Mouse (Mus musculus): Measurements from ENCODE around the gene Ak4.
"Not testable (repeated sequence)": the region's sequence is repeated elsewhere in the genome, so short reads cannot be mapped to it uniquely, and the experiment has no call there.

Ak4 gene

DNA sequence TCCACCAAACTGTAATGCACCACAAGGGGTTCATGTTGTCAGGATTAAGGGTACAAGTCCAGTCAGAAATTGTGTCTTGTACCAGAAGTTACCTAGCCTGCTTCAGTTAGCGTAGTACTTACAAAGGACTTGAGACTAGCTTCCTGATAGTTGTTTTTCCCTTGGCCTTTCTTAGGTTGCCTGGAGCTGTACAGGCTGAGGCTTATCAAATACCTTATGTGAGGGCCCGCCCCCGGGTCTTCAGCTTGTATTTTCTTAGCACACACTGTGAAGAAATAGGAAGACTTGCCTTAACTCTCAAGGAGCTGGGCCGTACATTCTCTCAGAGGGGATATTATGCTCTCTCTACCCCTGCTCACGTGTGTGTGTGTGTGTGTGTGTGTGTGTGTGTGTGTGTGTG, 4.5 kb downstream of the Ak4 start:
- no peak for DNase-seq (ENCODE audit: low spot score)

- no peak for DNase-seq (ENCODE audit: low spot score)
Measured at GRCm38 (mm10) chr4:101424495-101424894, 5.4 kb downstream of the Ak4 start.

DNA sequence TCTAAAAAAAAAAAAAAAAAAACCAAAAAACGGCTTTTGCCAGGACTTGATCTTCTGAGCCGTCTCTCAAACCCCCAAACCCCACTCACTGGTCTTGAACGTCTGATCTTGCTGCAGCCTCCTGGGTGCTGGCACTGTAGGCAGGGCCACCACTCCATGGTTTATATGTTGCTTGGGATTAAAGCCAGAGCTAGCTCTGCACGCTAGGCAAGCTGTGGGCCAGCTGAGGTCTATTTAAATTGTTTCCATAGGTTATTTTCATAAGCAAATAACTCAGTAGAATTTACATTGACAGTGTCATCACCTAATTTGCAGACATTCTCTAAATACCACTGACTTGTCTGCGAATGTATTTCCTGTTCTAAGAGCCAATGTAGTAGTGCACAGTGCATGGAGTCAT, 6.0 kb downstream of the Ak4 start:
- DNase-seq (ENCODE audit: low spot score) = no peak

GRCm38 (mm10) chr4:101425666-101426065, 6.6 kb downstream of the Ak4 start:
- DNase-seq (ENCODE audit: low spot score) = no peak

GRCm38 (mm10) chr4:101426566-101426965, 7.5 kb downstream of the Ak4 start:
- DNase-seq (ENCODE audit: low spot score) = no peak

DNA sequence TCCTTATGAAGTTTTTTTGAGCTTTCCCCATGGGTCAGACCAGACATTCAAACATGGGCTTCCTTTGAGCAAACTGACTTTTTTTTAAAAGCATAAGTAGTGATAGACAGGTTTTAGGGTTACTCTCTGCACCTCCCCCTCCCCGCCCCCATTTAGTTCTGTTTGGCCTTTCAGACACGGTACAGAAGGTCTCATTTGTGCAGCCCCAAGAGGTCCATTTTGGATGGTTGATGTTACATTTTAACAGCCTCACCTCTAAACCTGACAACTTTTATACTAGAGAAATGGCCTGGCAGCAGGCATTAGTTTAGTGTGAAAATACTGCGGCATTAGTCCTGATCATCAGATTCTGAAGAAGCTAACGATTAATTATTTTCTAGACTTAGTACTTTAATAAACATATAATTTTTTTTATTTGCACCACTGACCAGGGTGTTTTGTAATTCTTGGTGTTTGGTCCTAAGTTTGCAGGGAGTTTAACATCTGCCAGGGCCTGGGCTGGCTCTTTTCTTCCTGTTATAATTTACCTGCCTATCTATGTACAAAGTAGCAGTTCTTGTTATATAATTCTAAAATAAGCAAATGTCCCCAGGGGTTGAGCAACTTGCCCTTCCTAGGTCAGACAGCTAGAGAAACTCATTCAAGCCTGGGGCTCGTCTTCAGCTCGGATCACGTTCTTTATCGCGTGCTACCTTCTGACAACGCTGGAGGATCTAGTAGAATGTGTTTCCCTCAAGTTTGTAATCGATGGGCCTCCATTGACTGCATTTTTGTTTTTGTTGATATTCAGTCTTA, 9.0 kb downstream of the Ak4 start:
- DNase-seq (ENCODE audit: low spot score) = no peak

- DNase-seq (ENCODE audit: low spot score) = no peak
Measured at GRCm38 (mm10) chr4:101429073-101429472, 10.0 kb downstream of the Ak4 start.

DNA sequence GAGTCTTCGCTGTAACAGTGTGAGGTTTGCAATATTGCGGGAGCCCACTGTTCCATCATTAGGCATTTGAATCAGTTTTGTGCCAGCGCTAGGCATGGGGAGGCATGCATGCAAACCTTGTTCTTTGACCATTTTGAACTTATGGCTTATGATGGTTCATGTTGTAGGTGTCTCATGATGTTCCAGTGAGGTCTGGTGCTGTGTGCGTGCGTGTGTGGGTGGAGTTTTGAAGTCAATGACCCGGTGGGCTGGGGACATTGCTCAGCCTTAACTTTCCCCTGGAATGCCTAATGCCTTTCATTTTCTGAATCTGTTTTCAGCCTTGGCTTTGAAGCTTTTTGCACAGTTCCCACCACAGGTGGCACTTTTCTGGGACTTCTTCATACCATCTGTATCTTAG, 10.9 kb downstream of the Ak4 start:
- no peak for DNase-seq (ENCODE audit: low spot score)

DNA sequence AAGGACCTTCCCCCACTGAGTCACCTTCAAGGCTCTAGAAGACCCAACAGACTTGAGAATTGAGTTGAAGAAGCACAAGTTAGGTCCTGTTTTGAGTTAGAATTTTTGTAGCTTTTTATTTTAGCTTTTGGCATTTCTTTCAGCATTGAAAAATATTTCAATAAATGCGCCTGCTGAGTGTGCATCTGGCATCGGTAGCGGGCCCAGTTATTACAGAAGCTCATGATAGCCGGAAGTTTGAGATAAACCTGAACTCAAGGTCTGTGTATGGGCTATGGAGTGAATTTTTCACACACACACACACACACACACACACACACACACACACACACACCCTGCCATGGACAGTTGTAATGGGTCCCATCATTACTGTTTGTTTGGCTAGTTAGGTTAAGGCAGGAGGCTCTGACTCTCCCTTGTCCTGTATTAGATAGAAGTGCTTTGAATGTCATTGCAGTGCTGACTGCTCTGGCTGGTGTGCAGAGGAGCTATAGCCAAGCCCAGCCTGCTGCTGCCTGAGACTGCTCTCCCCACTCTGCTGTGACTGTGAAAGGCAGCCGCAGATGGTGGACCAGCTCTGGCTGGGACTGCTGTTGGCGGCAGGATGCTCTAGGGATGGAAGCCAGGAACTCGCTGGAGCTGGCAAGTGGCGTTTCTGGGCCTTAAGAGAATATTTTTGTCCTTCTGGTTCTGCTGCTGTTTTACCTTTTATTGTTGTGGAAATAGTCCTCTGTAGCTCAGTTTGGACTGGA, 17.9 kb downstream of the Ak4 start:
- no peak for DNase-seq (ENCODE audit: low spot score)

DNA sequence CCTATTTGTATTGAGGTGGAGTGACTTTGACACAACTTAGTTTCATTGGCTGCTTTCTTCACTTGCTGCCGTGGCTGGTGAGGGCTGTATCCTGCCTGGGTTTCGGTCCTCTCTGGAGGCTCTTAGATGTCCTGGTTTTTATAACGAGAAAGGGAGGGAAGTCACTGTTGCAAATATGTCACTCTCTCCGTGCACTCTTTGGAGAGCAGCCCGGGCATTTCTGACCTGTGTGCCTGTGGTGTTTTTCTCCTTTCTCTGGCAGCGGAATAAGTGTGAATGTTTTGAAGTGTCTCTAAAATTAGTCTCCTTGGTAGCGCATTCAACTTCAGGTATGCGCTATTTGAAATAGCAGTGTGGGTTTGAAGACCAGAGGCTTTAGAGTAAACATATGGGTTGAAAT, 19.2 kb downstream of the Ak4 start:
- no peak for DNase-seq (ENCODE audit: low spot score)

GRCm38 (mm10) chr4:101439738-101440389, 20.8 kb downstream of the Ak4 start:
- DNase-seq (ENCODE audit: low spot score) = peak; percentile 70

DNA sequence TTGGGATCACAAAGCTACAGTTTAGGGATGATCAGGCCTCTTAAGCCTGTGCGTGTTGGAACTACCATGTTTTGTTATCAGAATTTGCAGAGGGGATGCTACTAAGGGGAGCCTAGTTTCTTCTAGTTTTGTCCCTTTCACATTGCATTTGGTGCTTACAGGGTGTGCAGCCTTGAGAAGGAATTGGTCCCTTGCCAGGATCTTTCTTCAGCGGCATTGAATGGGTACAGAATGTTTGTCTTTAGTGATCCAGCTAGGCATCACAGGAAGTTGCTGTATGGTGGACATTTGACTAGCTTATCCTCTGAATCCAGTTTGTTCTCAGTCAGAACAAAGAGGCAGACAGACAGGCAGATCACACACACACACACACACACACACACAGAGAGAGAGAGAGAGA, 23.7 kb downstream of the Ak4 start:
- peak; percentile 16 for DNase-seq (ENCODE audit: low spot score)

DNA sequence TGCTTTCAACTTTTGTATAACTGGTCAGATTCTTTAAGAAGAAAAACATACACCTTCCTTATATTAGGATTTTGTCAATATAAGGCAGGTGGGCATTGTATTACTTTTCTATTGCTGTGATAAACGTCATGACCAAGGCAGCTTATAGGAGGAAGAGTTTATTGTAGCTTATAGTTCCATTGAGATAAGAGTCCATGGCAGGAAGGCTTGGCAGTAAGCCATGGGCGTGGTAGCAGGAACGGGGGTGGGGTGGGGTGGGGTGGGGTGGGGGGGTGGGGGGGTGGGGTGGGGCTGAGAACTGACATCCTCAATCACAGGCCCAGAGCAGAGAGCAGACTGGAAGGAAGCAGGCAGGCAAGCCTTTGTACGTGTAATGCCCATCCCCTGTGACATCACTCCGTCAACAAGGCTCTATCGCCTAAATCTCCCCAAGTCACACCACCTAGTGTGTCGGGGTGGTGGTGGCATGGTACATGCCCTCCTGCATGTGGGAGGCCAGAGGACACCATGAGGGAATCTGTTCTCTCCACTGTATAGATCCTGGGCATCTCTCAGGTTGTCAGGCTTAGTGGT, 24.4 kb downstream of the Ak4 start:
- no peak for DNase-seq (ENCODE audit: low spot score)

- no peak for DNase-seq (ENCODE audit: low spot score)
Measured at GRCm38 (mm10) chr4:101445660-101446059, 26.6 kb downstream of the Ak4 start.

DNA sequence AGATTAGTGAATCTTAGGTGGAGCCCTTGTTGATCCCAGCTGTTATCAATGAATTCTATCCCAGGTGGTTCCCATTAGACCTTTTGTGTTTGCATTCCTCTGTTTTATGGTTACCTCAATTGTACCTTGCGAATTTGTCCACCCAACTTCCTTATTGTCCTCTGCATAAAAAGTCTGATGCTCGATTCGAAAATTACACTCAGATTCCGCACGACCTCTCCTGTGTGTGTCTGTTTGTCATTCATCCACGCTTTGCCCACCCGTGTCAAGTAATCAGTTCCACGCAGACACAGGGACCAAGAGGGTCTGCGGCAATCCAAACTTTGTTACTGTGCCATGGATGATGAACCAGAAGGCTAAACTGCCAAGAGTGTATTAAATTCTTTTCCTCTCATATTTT, 27.5 kb downstream of the Ak4 start:
- DNase-seq (ENCODE audit: low spot score) = not testable (repeated sequence)

DNA sequence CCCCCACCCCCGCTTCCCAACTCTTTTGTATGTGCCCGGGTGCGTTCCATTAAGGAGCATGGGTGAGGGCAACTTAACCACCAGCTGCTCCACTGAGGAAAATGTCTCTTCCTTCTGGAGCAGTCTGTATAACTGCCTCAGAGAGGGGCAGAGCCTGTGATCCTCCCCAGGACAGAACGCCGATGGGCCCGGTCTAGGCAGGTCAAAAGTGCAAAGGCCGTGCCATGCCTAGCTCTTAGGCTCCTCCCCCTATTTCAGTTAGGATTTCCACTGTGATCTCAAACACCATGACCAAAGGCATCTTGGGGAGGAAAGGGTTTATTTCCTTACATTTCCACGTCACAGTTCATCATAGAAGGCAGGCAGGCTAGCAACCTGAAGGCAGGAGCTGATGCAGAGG, 29.6 kb downstream of the Ak4 start:
- no peak for DNase-seq (ENCODE audit: low spot score)

GRCm38 (mm10) chr4:101449344-101449743, 30.3 kb downstream of the Ak4 start:
- no peak for DNase-seq (ENCODE audit: low spot score)

- no peak for DNase-seq (ENCODE audit: low spot score)
Measured at GRCm38 (mm10) chr4:101450150-101450780, 31.2 kb downstream of the Ak4 start.

GRCm38 (mm10) chr4:101451089-101451488, 32.0 kb downstream of the Ak4 start:
- no peak for DNase-seq (ENCODE audit: low spot score)

DNA sequence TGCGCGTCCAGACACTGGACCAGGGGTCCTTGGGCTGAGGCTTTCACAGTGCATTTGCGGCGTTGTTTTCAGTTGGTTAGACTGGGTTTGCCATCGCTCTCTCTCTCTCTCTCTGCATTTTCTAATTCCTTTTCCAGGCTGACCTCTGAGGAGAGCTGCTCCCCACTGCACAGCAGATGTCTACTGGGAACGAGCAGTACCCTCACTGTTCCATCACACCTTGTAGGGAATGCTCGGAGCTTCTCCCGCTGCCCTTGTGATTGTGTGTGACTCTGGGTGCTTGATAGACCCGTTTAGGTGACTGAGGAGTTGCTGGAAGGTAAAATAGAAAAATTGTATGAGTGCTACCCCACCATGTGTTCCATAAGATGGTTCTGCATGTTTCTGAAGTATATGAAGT, 33.8 kb downstream of the Ak4 start:
- no peak for DNase-seq (ENCODE audit: low spot score)

DNA sequence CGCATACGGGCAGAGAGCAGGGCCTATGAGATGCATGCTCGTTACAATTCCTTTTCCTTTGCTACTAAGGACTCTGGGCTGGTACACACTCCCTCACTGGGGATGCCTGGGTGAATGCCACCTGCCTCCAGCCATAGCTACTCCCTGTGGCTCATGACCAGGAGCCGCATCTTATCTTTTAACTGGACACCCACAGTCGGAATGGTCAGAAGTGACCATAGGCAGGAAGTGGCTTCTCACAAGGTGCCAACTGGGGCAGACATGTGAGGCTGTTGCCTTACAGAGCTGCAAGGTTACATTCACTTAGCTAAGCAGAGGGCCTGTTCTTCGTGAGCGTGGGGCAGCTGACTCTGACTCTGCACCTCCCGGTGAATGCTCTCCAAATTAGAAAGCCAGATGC, 38.1 kb downstream of the Ak4 start:
- no peak for DNase-seq (ENCODE audit: low spot score)

DNA sequence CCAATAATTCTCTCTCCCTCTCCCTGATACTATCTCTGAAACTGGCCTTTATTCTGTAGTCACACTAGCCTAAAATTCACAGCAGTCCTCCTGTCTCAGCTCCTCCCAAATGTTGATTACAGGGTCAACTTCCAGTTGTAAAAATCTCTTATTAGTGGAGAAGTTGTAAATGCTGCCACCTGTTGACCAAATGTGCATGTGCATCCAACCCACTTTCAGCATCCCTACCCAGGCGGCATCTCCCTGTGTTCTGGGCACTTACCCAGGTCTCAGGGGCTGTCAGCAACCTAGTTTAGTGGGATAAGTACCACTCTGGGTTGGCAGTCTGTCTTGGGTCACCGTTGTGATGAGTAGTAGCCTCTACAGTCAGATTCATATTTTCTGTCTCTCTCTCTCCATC, 39.3 kb downstream of the Ak4 start:
- no peak for DNase-seq (ENCODE audit: low spot score)
